Mouse (Mus musculus): Measurements from ENCODE around the gene Amigo1. TPM values are rescaled to one million over a fixed set of nuclear protein-coding genes. Genes with fewer than 3 reads are reported as not detected.
A peak's percentile ranks its signal among the peaks of the same experiment; 100 is the strongest.

Gene Amigo1
- total and polyA plus RNA-seq, 2 experiments from 2014 or later: 11.3 to 36.6 TPM

DNA sequence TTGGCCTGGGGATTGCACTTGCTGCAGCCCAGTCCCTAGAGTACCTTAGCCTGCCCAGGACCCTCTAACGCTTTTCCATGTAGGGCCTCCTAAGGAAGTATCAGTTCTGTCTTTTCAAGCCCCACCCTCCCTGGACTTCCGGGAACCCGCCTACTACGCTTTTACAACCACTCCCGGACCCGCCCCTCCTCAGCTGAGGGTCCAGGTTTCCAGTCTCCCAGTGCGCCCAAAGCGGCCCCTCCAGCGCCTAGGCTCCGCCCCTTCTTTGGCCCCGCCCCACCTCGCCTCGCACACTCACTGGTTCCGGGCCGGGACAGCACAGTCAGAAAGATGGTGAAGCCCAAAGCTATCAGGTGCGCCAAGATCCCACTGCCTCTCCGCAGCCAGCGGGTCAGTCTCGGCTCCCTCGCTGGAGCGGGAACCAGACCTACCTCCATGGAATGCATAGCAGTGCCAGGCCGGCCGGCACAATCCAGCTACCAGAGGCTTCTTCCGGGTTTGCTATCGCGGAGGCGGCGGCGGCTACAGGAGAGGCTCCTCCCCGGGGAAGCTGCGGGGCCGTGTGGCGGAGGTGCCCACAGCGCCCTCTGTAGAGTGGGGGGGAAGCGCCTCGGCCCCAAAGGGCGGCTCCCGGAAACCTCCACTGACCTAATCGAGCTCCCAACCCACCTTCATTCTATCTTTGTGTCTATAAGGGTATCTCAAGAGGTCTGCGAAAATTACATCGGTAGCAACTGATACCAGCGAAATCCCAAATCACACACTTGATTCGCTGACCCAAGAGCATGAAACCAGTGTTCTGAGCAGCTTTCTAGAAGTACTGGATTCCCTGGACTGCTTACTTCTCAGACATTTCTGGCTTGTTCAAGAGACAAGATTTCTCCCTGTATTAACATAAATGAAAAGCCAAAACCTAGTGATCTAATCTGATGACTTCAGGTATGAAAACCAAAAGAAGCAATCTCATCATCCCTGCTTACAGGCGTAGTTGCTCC lies 14.5 kb downstream of the Amigo1 start, which contains the start of gene Cyb561d1:
Gene Cyb561d1, minus strand, starts transcription at position 884 of the 995 bp plus-strand sequence.
- H3K4me3 ChIP-seq (ENCODE audit: low read length): peak within 1 kb of the TSS; percentile 62
- H3K36me3 ChIP-seq (ENCODE audit: insufficient read depth, low read length): peaks cover 23% of the 10 kb centered on the region
- WGBS: 3% methylated on average over 44 of the region's 44 CpGs
- H3K4me1 ChIP-seq (ENCODE audit: insufficient read depth, low read length): peaks cover 24% of the 10 kb centered on the region
- H3K4me2 ChIP-seq (ENCODE audit: low read depth, low read length): peak within 1 kb of the TSS; percentile 73
- TF ChIP-seq CTCF (IDR thresholded peaks at IDR 0.05; ENCODE audit: low read depth): peak; percentile 68
- ATAC-seq: peak; percentile 81
- peak within 1 kb of the TSS; percentile 75 for H3K27ac ChIP-seq
- H3K27me3 ChIP-seq (ENCODE audit: insufficient read depth, low read length): no peaks in the 10 kb centered on the region
- peak within 1 kb of the TSS; percentile 65 for H3K9ac ChIP-seq (replicated peaks; ENCODE audit: low read length)
- H3K9me3 ChIP-seq (ENCODE audit: low read length): no peaks in the 10 kb centered on the region
- DNase-seq (ENCODE audit: low spot score): peak; percentile 84

DNA sequence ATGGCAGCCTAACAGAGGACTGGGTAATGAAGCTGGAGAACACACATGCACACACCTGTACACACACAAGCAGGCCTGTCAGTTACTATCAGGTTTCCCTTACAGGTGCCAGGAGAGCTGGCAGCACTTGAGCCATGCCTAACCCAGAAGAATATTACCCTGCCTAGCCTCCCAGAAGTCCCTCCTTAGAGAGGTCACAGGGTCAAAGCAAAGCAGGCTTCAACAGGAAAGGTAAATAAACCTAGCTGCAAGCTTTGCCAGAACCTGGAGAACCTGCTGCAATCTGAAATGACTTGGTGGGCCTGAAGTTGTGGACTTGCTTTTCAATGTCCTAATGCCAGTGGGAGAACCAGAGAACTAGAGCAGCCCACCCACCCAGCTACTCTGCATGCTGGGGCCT lies 16.4 kb downstream of the Amigo1 start:
- H3K36me3 ChIP-seq (ENCODE audit: insufficient read depth, low read length): peaks cover 39% of the 10 kb centered on the region
- H3K9me3 ChIP-seq (ENCODE audit: low read length): no peaks in the 10 kb centered on the region
- H3K9ac ChIP-seq (replicated peaks; ENCODE audit: low read length): no peak overlapping the region
- H3K4me3 ChIP-seq (ENCODE audit: low read length): no peak overlapping the region
- H3K4me2 ChIP-seq (ENCODE audit: low read depth, low read length): no peak overlapping the region
- DNase-seq (ENCODE audit: low spot score): no peak
- no peak for TF ChIP-seq CTCF (IDR thresholded peaks at IDR 0.05; ENCODE audit: low read depth)
- no peak for ATAC-seq
- H3K4me1 ChIP-seq (ENCODE audit: insufficient read depth, low read length): peaks cover 6% of the 10 kb centered on the region
- no peak overlapping the region for H3K27ac ChIP-seq
- no peaks in the 10 kb centered on the region for H3K27me3 ChIP-seq (ENCODE audit: insufficient read depth, low read length)

DNA sequence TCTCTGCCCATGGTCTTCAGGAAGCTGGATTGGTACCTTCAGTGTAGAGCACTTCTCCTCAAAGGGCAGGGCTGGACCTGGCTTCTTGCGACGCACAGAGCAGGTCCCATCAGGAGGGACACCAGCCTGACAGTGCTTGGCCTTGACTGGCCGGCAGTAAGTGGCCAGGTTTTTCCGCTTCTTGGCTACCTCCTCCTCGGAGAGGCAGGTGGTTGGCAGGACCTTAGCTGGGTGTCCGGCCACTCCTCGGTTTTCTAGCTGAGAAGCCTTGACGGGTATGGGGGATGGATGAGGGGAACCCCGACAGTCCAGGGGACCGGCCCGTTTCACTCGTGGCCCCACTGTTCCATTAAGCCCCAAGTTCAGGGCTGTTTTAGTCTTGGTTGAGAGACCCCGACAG lies 17.1 kb downstream of the Amigo1 start:
- Histone ChIP-seq H3K9ac (replicated peaks; ENCODE audit: low read length) (no peak overlapping the region), H3K27ac (no peak overlapping the region), H3K9me3 (ENCODE audit: low read length) (no peaks in the 10 kb centered on the region), H3K4me1 (ENCODE audit: insufficient read depth, low read length) (peaks cover 6% of the 10 kb centered on the region; the same call in 1 of the 2 replicates), H3K4me2 (ENCODE audit: low read depth, low read length) (no peak overlapping the region), H3K27me3 (ENCODE audit: insufficient read depth, low read length) (no peaks in the 10 kb centered on the region), H3K36me3 (ENCODE audit: insufficient read depth, low read length) (peaks cover 39% of the 10 kb centered on the region), H3K4me3 (ENCODE audit: low read length) (no peak overlapping the region)
- TF ChIP-seq CTCF (IDR thresholded peaks at IDR 0.05; ENCODE audit: low read depth): no peak
- no peak for ATAC-seq
- no peak for DNase-seq (ENCODE audit: low spot score)
- 96% methylated on average over 13 of the region's 13 CpGs for WGBS

DNA sequence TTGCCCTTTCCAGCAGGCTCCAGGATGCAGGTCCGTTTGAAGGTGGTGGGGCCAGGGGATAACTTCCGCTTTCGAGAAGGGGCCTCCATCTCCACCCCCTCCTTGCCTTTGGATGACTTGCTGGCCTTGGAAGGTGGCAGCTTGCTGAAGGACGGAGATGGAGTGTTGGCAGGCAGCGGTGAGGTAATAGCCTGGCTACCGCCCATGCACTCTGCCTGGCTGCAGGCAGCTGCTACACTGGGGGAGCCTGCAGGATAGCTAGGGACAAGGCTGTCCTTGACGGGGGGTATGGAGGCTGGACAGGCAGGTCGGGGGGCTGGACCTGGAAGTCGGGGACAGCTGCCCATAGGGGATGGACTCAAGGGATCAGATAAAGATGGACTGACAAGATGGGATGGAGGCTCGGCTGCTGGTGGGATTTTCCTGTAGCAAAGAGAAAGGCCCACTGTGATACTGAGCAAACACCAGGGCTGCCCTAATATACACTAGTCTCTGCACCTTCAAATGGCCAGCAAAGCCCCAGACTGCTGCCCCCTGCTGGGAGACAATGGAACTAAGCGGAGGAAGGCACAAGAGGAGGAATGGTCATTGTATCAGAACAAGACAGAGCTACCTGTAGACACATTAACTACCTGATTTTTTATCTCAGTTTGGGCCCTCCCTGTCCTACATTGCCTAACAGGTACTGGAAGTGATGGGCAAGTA lies 17.6 kb downstream of the Amigo1 start:
- peaks cover 39% of the 10 kb centered on the region for H3K36me3 ChIP-seq (ENCODE audit: insufficient read depth, low read length)
- ATAC-seq: no peak; the same call in 1 of the 2 replicates
- WGBS: 80% methylated on average over 11 of the region's 11 CpGs

DNA sequence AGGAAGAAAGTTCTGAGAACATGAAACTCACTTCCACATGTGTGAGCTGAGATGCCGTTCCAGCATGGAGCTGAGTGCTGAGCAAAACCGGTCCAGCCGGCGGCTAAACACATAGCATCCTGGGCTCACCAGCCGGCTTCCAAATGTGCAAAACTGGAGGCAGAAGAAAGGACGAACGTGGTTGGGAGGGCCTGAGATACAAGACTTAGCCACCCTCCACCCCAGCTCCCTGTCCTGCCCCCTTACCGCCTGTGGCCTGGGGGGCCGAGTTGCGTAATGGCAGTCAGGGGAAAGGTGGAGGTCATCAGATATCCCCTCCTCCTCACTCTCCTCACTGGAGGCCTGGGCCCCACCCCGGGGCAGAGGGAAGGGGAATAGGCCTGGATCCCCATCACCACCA lies 18.3 kb downstream of the Amigo1 start:
- no peak overlapping the region for H3K4me3 ChIP-seq (ENCODE audit: low read length)
- DNase-seq (ENCODE audit: low spot score): no peak
- H3K9me3 ChIP-seq (ENCODE audit: low read length): no peaks in the 10 kb centered on the region
- no peaks in the 10 kb centered on the region for H3K27me3 ChIP-seq (ENCODE audit: insufficient read depth, low read length)
- no peak for TF ChIP-seq CTCF (IDR thresholded peaks at IDR 0.05; ENCODE audit: low read depth)
- ATAC-seq: no peak
- H3K4me2 ChIP-seq (ENCODE audit: low read depth, low read length): no peak overlapping the region
- H3K36me3 ChIP-seq (ENCODE audit: insufficient read depth, low read length): peaks cover 39% of the 10 kb centered on the region
- no peak overlapping the region for H3K27ac ChIP-seq
- H3K4me1 ChIP-seq (ENCODE audit: insufficient read depth, low read length): peaks cover 6% of the 10 kb centered on the region; the same call in 1 of the 2 replicates
- H3K9ac ChIP-seq (replicated peaks; ENCODE audit: low read length): no peak overlapping the region
- WGBS: 87% methylated on average over 11 of the region's 11 CpGs

More for the DNA sequence above, 17.6 kb downstream of the Amigo1 start:
- H3K27me3 ChIP-seq (ENCODE audit: insufficient read depth, low read length): no peaks in the 10 kb centered on the region
- H3K4me1 ChIP-seq (ENCODE audit: insufficient read depth, low read length): peaks cover 6% of the 10 kb centered on the region; the same call in 1 of the 2 replicates
- peak; percentile 84 for TF ChIP-seq CTCF (IDR thresholded peaks at IDR 0.05; ENCODE audit: low read depth)
- no peaks in the 10 kb centered on the region for H3K9me3 ChIP-seq (ENCODE audit: low read length)
- DNase-seq (ENCODE audit: low spot score): peak; percentile 74
- no peak overlapping the region for H3K27ac ChIP-seq
- H3K4me2 ChIP-seq (ENCODE audit: low read depth, low read length): no peak overlapping the region
- no peak overlapping the region for H3K9ac ChIP-seq (replicated peaks; ENCODE audit: low read length)
- no peak overlapping the region for H3K4me3 ChIP-seq (ENCODE audit: low read length)

DNA sequence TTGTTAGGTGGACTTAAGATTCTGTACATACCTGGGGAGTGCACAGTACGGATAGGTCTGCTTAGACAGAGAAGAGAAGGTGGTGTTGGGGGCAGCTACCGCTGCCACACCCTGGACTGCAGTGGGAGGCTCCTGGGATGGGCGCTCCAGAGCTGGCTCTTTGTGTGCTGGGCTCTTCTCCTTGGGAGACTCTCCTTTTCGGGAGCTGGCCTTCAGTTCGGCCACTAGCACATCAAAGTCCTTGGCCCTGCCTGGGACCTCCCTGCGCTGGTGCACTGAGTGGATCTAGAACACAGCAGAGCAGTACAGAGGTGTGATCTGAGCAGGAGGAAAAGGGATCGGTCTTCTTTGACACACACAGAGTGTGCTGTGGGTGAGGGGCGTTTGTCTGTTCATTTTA lies 19.5 kb downstream of the Amigo1 start:
- 91% methylated on average over 8 of the region's 8 CpGs for WGBS
- H3K9ac ChIP-seq (replicated peaks; ENCODE audit: low read length): no peak overlapping the region

More for the DNA sequence above, 19.5 kb downstream of the Amigo1 start:
- H3K36me3 ChIP-seq (ENCODE audit: insufficient read depth, low read length): peaks cover 39% of the 10 kb centered on the region
- no peak for ATAC-seq
- H3K4me2 ChIP-seq (ENCODE audit: low read depth, low read length): no peak overlapping the region
- H3K27me3 ChIP-seq (ENCODE audit: insufficient read depth, low read length): no peaks in the 10 kb centered on the region
- H3K27ac ChIP-seq: no peak overlapping the region
- TF ChIP-seq CTCF (IDR thresholded peaks at IDR 0.05; ENCODE audit: low read depth): no peak
- H3K4me1 ChIP-seq (ENCODE audit: insufficient read depth, low read length): peaks cover 6% of the 10 kb centered on the region; the same call in 1 of the 2 replicates
- no peak overlapping the region for H3K4me3 ChIP-seq (ENCODE audit: low read length)
- no peak for DNase-seq (ENCODE audit: low spot score)
- H3K9me3 ChIP-seq (ENCODE audit: low read length): no peaks in the 10 kb centered on the region

All from hindbrain, postnatal 0 days (tissue).